Mouse (Mus musculus) mouse embryonic stem cell (cell line): ENCODE measurements around the gene Tmprss11f.
"Not testable (repeated sequence)": the region's sequence is repeated elsewhere in the genome, so short reads cannot be mapped to it uniquely, and the experiment has no call there.

ENCODE experiments used
- in situ Hi-C, 2 experiments: fragments of 300-500 bp; cut with MboI; formaldehyde crosslinking; loops; 1 replicate in 1 of 2; 3 replicates in 1 of 2; pipeline ENCODE4 v1.14.3; 2019 to 2020; ENCODE audit warnings: low sequenced_read_pairs in 2 of 2, low pct_unique_long_range_greater_than_20kb in 1 of 2, mixed read lengths in 1 of 2; ENCODE audit not compliant: unreplicated experiment in 1 of 2

Gene Tmprss11f

GRCm38 (mm10) chr5:86632324-86632723, at the start of gene Tmprss11f:
Gene Tmprss11f, minus strand, starts transcription at chr5:86632424.
- in situ Hi-C loops: no loop called here

GRCm38 (mm10) chr5:86676262-86676661, 44.0 kb upstream of the Tmprss11f start, which contains the start of gene Tmprss11b:
Gene Tmprss11b, minus strand, starts transcription at chr5:86676362.
- in situ Hi-C loops: no loop called here

- in situ Hi-C loops: not testable (repeated sequence)
Observed at GRCm38 (mm10) chr5:86649185-86649584, 17.0 kb upstream of the Tmprss11f start.

- in situ Hi-C loops: no loop called here
Observed at GRCm38 (mm10) chr5:86640795-86641194, 8.6 kb upstream of the Tmprss11f start.

- in situ Hi-C loops: no loop called here
Observed at GRCm38 (mm10) chr5:86630700-86631099, 1.5 kb downstream of the Tmprss11f start.

- in situ Hi-C loops: no loop called here
Observed at GRCm38 (mm10) chr5:86621778-86622177, 10.4 kb downstream of the Tmprss11f start.

GRCm38 (mm10) chr5:86585896-86586295, 46.3 kb downstream of the Tmprss11f start:
- in situ Hi-C loops: no loop called here

- in situ Hi-C loops: no loop called here
Observed at GRCm38 (mm10) chr5:86582618-86583017, 49.6 kb downstream of the Tmprss11f start.

GRCm38 (mm10) chr5:86581998-86582397, 50.2 kb downstream of the Tmprss11f start:
- in situ Hi-C loops: no loop called here

GRCm38 (mm10) chr5:86578761-86579160, 53.5 kb downstream of the Tmprss11f start:
- in situ Hi-C loops: not testable (repeated sequence)

- in situ Hi-C loops: no loop called here
Observed at GRCm38 (mm10) chr5:86546693-86547092, 85.5 kb downstream of the Tmprss11f start.

- in situ Hi-C loops: no loop called here
Observed at GRCm38 (mm10) chr5:86540601-86541000, 91.6 kb downstream of the Tmprss11f start.

GRCm38 (mm10) chr5:86528725-86529124, 103.5 kb downstream of the Tmprss11f start:
- in situ Hi-C loops: no loop called here

GRCm38 (mm10) chr5:86518500-86518899, 113.7 kb downstream of the Tmprss11f start, which contains the start of gene Tmprss11g:
Gene Tmprss11g, minus strand, starts transcription at chr5:86518600.
- in situ Hi-C loops: no loop called here

GRCm38 (mm10) chr5:86511538-86511937, 120.7 kb downstream of the Tmprss11f start:
- in situ Hi-C loops: no loop called here

GRCm38 (mm10) chr5:86493453-86493852, 138.8 kb downstream of the Tmprss11f start:
- in situ Hi-C loops: no loop called here

GRCm38 (mm10) chr5:86482562-86482961, 149.7 kb downstream of the Tmprss11f start:
- in situ Hi-C loops: no loop called here

GRCm38 (mm10) chr5:86482031-86482430, 150.2 kb downstream of the Tmprss11f start:
- in situ Hi-C loops: no loop called here

- in situ Hi-C loops: no loop called here
Observed at GRCm38 (mm10) chr5:86473859-86474258, 158.4 kb downstream of the Tmprss11f start.
